Mouse (Mus musculus) T-helper 1 cell (primary cell): ENCODE measurements around the gene Fam168a.

ENCODE experiments used
- in situ Hi-C: fragments of 300-600 bp; cut with MboI, MseI; formaldehyde crosslinking; loops from one replicate; pipeline ENCODE4 v1.15.1; 2025; ENCODE audit warnings: high pct_unique_total_duplicates

Gene Fam168a

DNA sequence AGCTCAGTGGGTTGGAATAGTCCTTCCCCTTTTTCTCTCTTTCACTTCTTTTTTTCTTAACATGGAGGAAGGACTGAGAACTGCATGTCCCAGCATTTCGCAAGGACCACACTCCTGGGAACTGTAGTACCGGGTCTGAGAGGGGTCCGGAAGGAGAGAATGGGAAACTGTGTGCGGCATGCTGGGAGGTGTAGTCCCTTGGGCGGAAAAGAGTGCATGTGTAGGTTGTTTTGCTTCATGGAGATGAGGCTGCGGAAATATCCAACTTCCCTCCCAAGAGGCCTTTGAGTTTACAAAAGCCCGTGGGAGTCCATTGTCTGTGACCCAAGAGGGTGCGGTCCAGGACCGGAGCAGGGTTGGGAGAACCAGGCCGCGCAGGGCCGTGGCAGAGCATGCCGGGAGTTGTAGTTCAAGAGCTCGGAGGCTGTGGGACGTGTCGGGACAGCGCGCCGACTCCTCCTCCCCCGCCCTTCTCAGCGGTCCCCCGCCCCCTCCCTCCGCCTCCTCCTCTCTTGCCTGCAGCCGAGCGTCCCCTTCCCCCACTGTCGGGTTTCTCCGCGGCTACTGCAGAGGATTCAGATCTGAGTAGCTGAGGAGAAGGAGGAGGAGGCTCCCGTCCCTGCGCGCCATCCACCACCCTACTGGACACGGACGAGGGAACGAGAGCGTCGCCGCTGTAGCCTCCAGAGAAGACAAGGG, at the start of gene Fam168a:
Gene Fam168a (plus strand): TSS at position 493 of the 699 bp plus-strand sequence.
- in situ Hi-C loops = no loop called here

DNA sequence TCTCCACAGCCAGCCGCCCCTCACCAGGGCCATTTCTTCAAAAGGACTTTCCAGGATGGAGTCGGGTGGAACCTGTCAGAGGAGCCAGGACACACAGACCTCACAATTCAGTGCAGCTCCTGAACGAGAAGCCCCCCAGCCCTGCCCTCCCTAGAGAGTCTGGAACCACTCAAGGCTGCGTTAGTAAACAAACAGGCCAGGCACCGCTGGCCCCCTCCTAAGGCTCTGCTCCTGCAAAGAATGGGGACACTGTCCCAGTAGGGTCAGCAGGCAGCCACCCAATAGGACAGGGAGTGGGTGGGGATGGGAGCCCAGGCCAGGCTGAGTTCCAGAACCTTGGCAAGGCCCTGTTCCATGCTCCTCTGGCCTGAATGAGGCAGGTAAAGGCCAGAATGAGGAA, 49.7 kb upstream of the Fam168a start:
- in situ Hi-C loops = no loop called here

DNA sequence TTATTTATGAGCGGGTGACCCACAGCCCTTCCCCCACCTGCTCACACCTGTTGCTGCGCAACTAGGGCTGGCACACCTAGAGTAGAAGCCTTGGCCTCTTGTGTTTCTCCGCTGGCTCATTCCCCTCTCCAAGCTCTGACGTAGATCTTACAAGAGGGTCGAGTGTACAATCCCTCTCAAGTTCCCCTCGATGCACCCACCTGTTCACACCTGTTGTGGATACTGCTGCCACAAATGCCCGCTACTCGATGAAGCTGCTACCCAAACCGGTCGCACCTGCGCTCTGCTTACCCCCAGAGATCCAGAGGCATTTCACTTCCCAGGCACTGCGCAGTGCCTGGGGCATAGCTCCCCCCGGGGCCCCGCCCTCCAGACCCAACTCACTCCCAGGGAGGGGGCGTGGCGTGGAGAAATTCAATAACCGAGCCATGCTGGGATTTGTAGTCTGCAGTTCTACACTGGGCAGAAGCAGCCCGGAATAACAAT, 48.3 kb upstream of the Fam168a start:
- in situ Hi-C loops = no loop called here

DNA sequence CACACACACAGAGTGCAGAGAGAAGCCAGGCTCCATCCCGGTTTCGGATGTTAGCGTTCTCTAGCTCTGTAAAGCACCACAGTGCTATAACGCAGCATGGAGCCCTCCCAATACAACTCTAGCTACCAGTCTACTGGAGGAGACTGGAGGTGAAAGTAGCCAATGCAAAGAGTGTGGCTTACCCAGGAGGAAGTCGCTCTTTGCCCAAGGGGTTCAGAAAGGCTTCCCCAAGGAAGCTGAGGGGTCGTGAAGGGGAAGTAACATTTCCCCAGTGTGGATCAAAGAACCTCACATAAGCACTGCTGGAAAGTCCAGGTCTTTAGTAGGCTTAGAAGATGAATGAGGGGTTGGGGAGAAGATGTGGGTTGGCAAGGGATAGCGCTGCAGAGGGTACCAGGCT, 45.2 kb upstream of the Fam168a start:
- in situ Hi-C loops = no loop called here

DNA sequence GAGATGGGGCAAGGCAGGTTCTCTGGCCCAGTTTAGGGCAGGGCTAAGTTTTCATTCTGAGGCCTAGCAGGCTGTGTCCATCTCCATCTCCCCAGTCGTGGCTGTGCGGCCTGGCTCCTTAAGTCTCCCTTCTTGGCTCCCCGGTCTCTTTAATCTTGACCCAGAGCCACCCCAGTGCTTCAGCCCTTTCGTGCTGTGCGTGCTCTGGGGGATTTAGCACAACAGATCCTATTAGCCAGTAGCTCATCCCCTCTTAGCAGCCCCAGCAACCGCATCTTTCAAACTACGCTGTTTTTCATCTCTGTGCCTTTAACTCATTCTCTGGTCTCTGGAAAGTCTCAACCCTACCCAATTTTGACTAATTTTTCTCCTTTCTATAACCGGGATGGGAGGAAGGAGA, 44.2 kb upstream of the Fam168a start, which contains the start of gene Plekhb1:
Gene Plekhb1 (minus strand): TSS at position 184 of the 400 bp plus-strand sequence.
- in situ Hi-C loops = no loop called here

DNA sequence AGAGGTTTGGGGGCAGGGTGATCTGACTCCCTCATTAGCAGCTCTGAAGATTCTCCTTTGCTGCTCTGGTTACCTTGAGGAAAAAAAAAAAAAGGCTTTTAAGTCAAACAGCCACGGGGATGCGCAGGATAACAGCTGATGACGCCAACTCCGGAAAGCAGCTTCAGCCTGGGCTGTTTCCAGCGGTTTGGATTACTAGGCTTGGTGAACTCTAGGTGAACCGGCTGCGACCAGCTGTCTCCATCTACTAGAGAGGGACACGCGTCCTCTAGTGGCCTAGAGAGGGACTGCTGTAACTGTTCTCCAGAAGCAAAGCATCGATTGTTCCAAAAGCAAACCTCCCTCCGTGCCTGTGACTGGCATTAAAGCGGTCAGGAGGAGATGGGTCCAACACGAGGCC, 43.2 kb upstream of the Fam168a start:
- in situ Hi-C loops = no loop called here

DNA sequence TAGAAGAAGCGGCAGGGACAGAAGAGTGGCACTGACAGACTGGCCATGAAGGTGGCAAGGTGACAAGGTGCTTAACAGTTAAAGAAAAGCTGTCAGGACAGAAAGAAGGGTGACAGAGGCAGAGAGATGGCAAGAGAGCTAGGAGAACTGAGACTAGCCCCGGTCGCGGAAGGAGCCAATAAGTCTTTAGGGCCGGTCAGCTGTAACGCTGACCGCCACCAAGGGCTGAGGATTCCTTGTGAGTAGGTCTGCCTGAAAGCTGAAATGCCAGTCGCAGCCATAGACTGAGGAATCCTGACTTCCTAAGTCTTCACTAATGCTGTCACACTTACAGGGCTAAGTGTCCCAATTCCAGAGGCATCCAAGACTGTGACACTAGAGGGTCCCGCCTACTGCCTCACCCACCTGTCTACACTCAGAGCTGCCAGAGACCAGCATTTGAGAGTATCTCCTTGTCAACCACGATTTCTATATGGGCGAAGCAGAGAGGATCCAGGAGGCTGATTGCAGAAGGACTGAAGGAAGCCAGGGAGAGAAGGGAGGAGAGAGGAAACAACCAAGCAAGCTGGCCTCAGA, 42.6 kb upstream of the Fam168a start:
- in situ Hi-C loops = no loop called here

DNA sequence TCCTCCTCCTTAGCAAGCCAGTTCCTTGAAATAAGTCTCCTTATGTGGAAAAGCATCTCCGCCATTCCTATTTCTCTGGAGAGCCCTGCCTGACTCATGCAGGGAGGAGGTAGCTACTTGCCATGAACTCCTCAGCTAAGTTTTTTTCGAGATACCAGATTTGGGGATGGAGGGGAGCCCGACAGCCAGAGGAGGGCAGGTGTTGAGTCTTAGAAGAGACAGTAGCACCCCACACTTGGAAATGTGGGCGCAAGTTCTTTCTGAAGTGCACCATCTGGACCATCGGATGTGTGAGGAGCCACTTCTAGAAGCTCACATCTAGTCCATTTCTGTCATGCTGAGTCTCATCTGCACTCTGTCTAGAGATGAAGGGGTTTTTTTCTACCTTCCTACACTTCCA, 35.8 kb upstream of the Fam168a start:
- in situ Hi-C loops = no loop called here

DNA sequence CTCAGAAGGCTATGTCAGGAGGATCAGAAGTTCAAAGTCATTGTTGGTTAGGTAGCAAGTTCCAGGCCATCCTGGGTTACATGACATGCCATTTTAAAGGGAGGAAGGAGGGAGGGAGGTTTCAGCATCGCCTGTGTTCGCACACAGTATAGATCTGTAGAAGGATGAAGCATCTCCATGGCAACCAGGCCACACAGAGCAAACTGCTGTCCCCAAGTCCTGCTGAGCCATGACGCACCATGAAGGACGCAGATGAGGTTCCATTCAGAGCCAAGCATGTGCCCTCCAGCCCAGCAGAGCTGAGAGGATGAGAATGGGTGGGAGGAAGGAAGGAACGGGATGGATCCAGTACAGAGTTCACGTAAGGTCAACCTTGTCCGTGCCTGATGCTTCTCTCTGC, 33.0 kb upstream of the Fam168a start:
- in situ Hi-C loops = no loop called here

DNA sequence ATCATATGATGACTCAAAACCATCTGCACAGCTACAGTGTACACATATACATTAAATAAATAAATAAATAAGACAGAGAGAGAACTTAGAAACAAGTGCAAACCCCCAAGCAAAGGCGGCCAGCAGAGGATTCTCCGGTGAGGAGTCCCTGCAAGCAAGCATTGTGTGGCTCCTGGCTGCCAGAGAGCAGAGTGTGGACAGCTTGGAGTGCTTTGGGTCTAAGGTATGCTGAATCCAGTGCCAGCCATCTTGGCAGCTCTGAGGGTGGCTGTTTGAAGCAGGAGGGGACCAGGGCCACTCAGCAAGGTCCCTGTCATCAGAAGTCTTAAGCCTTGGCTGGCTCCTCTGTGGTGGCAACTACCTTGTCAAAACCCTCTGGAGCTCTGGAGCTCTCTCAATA, 31.5 kb upstream of the Fam168a start:
- in situ Hi-C loops = loop anchor here (5.0 kb wide), 1 partner anchor 57 kb away; no protein-coding TSS in a partner anchor

DNA sequence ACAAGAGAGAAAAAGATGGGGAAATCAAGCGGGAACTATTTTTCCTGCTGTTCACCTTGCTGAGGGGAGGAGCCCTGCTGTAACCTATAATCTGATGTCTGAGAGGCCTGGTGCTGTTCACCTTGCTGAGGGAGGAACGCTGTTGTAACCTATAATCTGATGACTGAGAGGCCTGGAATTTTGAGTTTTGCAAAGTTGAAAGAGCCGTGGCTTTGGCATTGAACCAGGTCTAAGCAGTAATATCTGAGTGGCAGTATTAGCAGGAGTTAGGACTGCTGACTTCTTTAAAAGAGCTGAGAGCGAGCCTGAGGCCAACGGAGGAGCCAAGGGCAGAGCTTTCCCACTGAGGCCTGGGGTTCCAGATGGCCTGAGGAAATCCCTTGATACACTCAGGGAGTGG, 28.4 kb upstream of the Fam168a start:
- in situ Hi-C loops = loop anchor here (5.0 kb wide), 1 partner anchor 54 kb away; no protein-coding TSS in a partner anchor

DNA sequence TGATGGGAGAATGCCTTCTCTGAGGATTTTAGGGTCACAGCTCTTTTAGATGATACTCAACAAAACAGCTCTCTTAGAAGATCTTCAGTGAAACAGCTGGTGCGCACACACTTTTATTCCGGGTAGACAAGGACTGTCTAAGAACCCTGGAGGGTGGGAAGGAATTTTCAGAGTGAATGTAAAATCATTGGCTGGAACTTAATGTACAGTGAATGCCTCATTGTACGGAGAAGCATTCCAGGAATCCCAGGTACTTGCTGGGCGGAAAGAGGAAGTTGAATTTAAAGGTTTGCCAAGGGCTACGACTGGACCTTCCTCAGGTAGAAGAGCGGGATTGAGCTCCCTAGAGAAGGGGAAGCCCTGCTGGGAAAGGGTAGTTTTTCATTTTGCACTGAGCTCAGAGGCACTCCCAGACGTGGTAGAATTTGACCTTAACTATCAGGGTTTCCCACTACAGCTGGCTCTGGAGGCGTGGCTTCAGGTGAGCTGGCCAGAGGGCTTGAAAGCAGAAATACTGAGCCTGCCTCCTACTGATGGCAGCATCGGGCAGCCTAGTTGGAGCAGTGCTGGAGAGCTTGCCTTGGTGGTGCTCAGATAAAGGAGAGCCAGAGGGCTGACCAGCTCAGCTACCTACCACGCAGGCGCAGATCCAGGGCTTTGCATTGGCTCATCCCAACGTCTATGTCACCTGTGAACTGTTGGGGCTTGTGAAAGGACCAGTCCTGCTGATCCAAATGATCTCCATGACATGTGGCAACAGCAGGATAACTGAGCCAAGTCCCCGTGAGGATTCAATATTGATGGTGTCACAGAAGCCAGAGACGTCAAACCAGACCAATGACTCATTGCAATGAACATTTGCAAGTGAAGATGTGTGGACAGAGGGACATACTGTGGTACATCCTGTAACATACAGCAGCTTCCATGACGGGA, 27.2 kb upstream of the Fam168a start:
- in situ Hi-C loops = loop anchor here (5.0 kb wide), 1 partner anchor 53 kb away; no protein-coding TSS in a partner anchor

DNA sequence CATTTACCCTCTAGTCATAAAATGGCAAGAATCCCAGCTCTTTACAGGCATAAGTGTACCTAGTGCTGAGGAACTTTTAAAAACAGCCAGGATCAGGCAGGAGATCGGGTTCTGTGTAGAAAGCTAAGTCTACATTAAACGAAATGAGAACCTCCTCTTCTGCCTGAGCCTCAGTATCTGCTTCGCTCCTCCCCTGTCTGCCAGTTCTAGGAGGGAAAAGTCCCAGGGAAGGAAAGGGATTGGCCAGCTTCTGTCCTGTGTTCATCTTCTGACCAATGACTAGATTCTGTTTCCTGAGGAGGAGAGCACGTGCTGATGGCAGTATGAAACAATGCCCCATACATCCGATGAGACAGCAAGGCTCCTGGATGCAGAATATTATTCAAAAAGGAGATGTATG, 25.3 kb upstream of the Fam168a start:
- in situ Hi-C loops = no loop called here

DNA sequence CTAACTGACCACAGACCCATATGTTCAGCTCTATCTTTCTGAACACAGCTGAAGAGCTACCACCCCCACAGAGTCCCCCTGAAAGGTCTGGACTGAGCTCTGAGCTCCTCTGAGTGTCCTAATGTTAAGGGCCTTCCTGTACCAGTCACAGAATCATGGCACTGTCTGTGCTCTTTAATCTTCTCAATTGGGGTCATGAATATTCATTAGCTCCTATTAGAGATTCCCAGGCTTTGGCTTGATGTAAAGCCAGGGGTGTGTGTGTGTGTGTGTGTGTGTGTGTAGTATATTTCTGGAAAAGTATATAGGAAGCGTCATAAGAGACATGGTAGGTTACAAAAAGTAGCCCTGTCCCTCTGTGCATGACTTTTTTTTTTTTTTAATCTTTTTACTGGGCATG, 23.2 kb upstream of the Fam168a start:
- in situ Hi-C loops = no loop called here

DNA sequence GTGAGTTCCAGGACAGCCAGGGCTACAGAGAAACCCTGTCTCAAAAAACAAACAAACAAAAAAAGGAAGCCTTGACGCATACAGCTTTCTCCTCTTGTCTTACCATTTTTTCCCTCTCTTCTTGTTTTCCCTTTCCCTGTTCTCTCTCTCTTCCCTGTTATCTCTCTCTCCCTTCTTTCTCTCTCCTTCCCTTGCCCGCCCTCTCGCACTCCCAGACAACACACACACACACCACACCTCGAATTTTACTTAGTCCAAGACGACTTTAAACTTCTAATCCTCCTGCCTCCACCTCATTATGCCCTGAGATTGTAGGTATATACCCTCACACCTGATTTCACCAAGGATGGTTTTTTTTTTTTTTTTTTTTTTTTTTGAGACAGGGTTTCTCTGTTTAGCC, 22.4 kb upstream of the Fam168a start:
- in situ Hi-C loops = no loop called here

DNA sequence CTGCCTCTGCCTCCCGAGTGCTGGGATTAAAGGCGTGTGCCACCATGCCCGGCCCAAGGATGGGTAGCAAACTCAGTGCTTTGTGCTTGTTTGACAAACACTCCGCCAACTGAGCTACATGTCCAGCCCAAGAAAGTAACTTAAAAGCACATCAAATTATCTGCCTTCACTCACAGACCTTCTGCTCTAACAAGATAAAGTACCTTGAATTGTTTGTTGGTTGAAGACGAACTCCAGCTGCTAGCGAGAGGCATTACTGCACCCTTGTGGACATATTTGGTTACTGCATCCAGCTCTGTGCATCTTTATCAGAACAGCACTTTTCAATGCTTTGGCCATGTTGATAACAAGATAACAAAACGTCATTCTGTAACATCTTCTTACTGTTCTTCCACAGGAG, 21.9 kb upstream of the Fam168a start:
- in situ Hi-C loops = no loop called here

DNA sequence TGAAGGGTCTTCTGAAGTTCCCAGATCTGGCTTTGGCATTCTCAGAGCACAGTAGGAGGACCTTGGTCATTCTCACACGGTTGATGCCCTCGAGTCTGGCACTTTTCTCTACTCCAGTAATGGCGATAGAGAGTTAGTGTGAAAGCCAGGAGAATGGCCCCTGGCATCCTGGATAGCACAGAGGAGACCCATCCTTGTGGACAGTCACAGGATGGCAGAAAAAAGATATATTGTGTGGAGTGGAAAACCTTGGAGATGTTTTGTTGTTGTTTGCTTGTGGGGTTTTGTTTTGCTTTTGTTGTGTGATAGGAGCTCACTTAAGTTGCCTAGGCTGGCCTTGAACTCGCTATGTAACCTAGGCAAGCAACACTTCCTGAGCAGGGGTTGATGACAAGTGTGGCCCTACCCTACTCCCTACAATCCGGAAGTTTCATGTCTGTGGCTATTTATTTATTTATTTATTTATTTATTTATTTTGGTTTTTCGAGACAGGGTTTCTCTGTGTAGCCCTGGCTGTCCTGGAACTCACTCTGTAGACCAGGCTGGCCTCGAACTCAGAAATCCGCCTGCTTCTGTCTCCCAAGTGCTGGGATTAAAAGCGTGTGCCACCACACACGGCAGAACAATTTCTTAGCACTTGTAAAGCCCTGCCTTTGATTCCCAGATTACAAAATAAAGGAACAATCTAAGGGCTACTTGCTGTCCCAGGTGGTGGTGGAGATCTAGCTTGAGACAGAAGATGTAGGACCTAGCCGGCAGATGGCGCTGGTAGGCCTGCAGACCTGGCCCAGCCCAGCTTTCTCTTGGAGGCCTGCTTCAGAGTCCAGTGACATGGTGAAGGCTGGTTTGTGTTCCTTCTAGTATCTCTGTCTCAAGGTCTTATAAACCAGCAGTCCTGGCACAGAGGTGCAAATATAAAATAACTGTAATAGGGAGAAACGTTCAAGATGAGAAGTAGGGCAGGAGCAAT, 21.1 kb upstream of the Fam168a start:
- in situ Hi-C loops = no loop called here

DNA sequence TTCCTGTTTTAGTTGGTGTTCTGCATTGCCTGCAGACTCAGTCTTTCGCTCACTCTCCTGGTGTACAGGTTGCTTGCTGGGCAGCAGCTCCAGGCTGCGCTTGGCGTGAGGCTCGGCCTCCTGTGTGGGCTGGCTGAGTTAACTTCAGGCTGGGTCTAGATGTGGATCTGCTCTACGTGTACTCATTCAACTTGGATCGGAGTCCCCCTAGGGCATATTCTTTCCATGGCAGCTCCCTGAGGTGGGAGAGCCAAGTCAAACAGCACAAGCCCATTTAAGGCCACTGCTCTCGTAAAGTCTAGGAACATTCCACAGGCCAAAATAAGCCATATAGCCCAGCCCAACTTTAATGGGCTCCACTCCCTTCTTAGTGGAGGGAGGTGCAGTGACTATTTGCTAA, 18.0 kb upstream of the Fam168a start:
- in situ Hi-C loops = no loop called here

DNA sequence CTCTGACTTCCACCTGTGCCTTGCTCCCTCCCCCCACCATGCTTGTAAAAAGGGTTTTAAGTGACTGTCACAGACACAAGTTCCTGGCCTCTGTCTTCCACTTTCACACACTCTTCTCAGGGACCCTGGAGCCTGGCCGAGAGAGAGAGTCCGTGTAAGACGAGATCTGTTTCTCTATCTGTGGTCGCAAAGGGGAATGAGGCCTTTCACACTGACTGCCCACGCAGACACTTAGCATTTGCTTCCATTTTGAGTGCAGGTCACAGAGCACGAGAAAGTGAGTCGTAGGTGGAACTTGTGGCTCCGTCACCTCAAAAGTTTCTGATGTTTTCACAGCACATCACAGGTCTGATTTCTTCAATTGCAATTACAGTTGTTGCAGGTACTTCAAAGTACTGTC, 13.2 kb upstream of the Fam168a start:
- in situ Hi-C loops = no loop called here

DNA sequence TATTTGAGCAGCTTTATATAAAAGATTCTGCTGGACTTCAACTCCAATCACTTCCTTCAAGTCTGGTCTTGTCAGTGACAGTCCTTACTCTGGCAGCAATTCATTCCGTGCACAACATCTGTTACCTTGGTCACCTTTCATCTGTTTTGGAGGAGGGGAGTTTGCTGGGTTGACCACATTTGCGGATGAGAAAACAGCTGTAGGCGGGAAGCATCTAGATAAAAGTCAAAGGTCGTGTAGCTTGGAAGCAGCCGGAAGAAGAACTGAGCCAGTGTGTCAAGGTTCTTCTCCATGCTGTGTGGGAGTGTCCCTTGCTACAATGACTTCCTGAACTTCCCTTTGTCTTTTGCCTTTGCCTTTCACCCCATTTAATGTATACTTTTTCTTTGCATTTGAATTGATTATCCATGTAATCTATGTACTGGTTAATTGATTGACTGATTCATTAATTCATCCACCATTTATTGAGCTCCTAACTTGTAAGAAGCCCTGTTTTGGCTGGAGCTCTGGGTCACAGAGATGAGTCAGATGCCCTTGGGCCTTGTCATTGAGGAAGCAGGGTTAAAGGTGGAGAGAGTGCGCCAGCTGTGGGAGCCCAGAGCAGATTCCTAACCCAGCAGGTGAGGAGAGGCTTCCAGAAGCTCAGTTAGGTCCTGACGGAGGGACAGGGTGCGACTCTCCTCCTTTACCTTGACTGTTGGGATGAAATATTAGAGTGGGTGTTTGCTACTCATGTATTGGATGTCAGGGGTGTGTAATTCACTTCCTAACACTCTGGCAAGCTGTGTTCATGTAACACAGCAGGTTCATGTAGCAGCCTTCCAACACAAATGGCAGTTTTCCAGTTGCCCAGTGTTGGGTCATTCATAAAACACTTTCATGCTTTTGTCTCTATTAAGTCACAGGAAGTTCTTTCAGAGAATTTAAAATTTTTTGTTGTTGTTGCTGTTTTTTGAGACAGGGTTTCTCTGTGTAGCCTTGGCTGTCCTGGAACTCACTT, 6.4 kb upstream of the Fam168a start:
- in situ Hi-C loops = no loop called here
